Mouse (Mus musculus) lung, embryonic 14.5 days (tissue): ENCODE data around the gene Ubxn10. TPM values are rescaled to one million over a fixed set of nuclear protein-coding genes. Genes with fewer than 3 reads are reported as not detected.
A peak's percentile ranks its signal among the peaks of the same experiment; 100 is the strongest.

Experiments used
- ATAC-seq: fragments of 200-750 bp; cut with Nextera tagmentation; 2 replicates; pipeline ENCODE4 v1.8.0; 2017; ENCODE audit warnings: mild to moderate bottlenecking, moderate TSS enrichment, moderate library complexity; ENCODE audit not compliant: insufficient read depth
- DNase-seq: peaks from one replicate; pipeline ENCODE4 v3.0.0-alpha.2; 2015
- H3K27ac ChIP-seq: fragments of 300-500 bp; sonication (generic); 2 replicates; pipeline ENCODE4 v1.5.1; 2014; ENCODE audit warnings: low read depth, mild to moderate bottlenecking, moderate library complexity
- H3K27me3 ChIP-seq: fragments of 300-500 bp; sonication (generic); 2 replicates; pipeline ENCODE4 v1.6.1; 2014; ENCODE audit warnings: low read length, control low read depth; ENCODE audit not compliant: insufficient read depth
- H3K36me3 ChIP-seq: fragments of 300-500 bp; sonication (generic); 2 replicates; pipeline ENCODE4 v1.6.1; 2014; ENCODE audit warnings: control low read depth; ENCODE audit not compliant: insufficient read depth
- H3K4me1 ChIP-seq: fragments of 300-500 bp; sonication (generic); 2 replicates; pipeline ENCODE4 v1.6.1; 2014; ENCODE audit warnings: antibody characterized with exemption, control low read depth; ENCODE audit not compliant: insufficient read depth
- H3K4me2 ChIP-seq: fragments of 300-500 bp; sonication (generic); 2 replicates; pipeline ENCODE4 v1.6.1; 2014; ENCODE audit warnings: mild to moderate bottlenecking
- H3K4me3 ChIP-seq: fragments of 300-500 bp; sonication (generic); 2 replicates; pipeline ENCODE4 v1.5.1; 2014; ENCODE audit warnings: low read depth, low read length
- H3K9ac ChIP-seq: fragments of 300-500 bp; sonication (generic); 2 replicates; pipeline ENCODE4 v1.6.1; 2014
- H3K9me3 ChIP-seq: fragments of 300-500 bp; sonication (generic); 2 replicates; pipeline ENCODE4 v1.6.1; 2016; ENCODE audit warnings: low read depth, low read length, control low read depth
- CTCF ChIP-seq: IDR thresholded peaks from 2 replicates; pipeline ENCODE4 v1.5.1; 2016; ENCODE audit warnings: antibody characterized with exemption, low read depth
- WGBS: fragments of 180-500 bp; shearing (Covaris S2); extraction: QIAGEN DNeasy Blood & Tissue Kit; methylation state at CpG from one replicate; pipeline ENCODE4 v1.1.7; 2014; 5-methylcytosine and 5-hydroxymethylcytosine counted together
- polyA plus RNA-seq: library from polyadenylated mRNA; unstranded; fragments of >200 nt; fragmentation: Nextera tagmentation; extraction: Ambion mirVana; gene quantifications from 2 replicates; pipeline ENCODE4 v1.2.1, GENCODE M21; 2014

Gene Ubxn10
- polyA plus RNA-seq, 1 experiment from 2014 or later = 1.5 TPM

- Histone ChIP-seq H3K4me3 (no peak overlapping the region), H3K4me1 (no peaks in the 10 kb centered on the region), H3K27ac (no peak overlapping the region), H3K9ac (no peak overlapping the region), H3K9me3 (no peaks in the 10 kb centered on the region), H3K36me3 (no peaks in the 10 kb centered on the region), H3K27me3 (no peaks in the 10 kb centered on the region), H3K4me2 (no peak overlapping the region)
- TF ChIP-seq CTCF = peak; percentile 29; the same call in 1 of the 2 replicates
- ATAC-seq = no peak
- 94% methylated on average over 6 of the region's 6 CpGs for WGBS
- DNase-seq = no peak
These were observed 15.6 kb upstream of the Ubxn10 start for GRCm38 (mm10) chr4:138752603-138753002.

- no peaks in the 10 kb centered on the region for H3K27me3 ChIP-seq
- H3K36me3 ChIP-seq = no peaks in the 10 kb centered on the region
- no peak overlapping the region for H3K4me2 ChIP-seq
- H3K4me3 ChIP-seq = no peak overlapping the region
- H3K9ac ChIP-seq = no peak overlapping the region
- ATAC-seq (peak; percentile 24; the same call in 1 of the 2 replicates), DNase-seq (peak; percentile 76)
- no peaks in the 10 kb centered on the region for H3K9me3 ChIP-seq
- WGBS = 45% methylated on average over 8 of the region's 8 CpGs
- TF ChIP-seq CTCF = peak; percentile 84
- H3K27ac ChIP-seq = no peak overlapping the region
- no peaks in the 10 kb centered on the region for H3K4me1 ChIP-seq
These were observed 11.6 kb upstream of the Ubxn10 start for GRCm38 (mm10) chr4:138748369-138749072.

- WGBS = 60% methylated on average over 10 of the region's 10 CpGs
- H3K4me2 ChIP-seq = no peak overlapping the region
- DNase-seq (peak; percentile 5), ATAC-seq (0 out of 2 replicates have a peak, but pooled peaks have one; percentile 42)
- no peak overlapping the region for H3K9ac ChIP-seq
- no peaks in the 10 kb centered on the region for H3K9me3 ChIP-seq
- H3K4me1 ChIP-seq = no peaks in the 10 kb centered on the region
- H3K4me3 ChIP-seq = no peak overlapping the region
- H3K27me3 ChIP-seq = no peaks in the 10 kb centered on the region
- TF ChIP-seq CTCF = no peak
- H3K36me3 ChIP-seq = no peaks in the 10 kb centered on the region
- no peak overlapping the region for H3K27ac ChIP-seq
These were observed 10.9 kb upstream of the Ubxn10 start for GRCm38 (mm10) chr4:138747851-138748250.

DNA sequence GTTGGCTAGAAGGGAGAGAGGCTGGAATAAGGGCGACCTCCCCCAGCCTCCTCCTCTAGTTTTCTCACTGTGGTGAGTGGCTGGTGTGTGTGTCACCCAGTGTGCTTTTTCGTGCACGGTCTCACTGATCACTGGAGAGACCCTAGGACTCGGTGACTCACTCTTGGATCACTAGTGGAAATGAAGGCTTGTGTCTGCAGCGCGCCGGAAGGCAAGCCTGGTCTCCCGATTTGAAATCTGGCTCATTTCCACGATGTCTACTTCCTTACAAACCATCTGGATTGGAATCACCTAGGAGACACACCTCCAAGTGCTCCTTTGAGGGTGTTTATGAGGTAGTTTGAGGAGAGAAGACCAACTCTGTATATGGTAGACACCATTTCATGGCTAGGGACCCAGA, 9.9 kb upstream of the Ubxn10 start:
- Histone ChIP-seq H3K27ac (no peak overlapping the region), H3K9me3 (no peaks in the 10 kb centered on the region), H3K4me3 (no peak overlapping the region), H3K4me1 (no peaks in the 10 kb centered on the region), H3K4me2 (no peak overlapping the region), H3K27me3 (no peaks in the 10 kb centered on the region), H3K36me3 (no peaks in the 10 kb centered on the region), H3K9ac (no peak overlapping the region)
- no peak for DNase-seq
- ATAC-seq = no peak
- no peak for TF ChIP-seq CTCF
- 85% methylated on average over 9 of the region's 9 CpGs for WGBS

GRCm38 (mm10) chr4:138745884-138746283, 8.9 kb upstream of the Ubxn10 start:
- no peak for TF ChIP-seq CTCF
- ATAC-seq (no peak), DNase-seq (peak; percentile 56)
- 43% methylated on average over 4 of the region's 4 CpGs for WGBS
- Histone ChIP-seq H3K27me3 (no peaks in the 10 kb centered on the region), H3K4me2 (no peak overlapping the region), H3K9ac (no peak overlapping the region), H3K4me3 (no peak overlapping the region), H3K27ac (no peak overlapping the region), H3K4me1 (no peaks in the 10 kb centered on the region), H3K9me3 (no peaks in the 10 kb centered on the region), H3K36me3 (no peaks in the 10 kb centered on the region)

DNA sequence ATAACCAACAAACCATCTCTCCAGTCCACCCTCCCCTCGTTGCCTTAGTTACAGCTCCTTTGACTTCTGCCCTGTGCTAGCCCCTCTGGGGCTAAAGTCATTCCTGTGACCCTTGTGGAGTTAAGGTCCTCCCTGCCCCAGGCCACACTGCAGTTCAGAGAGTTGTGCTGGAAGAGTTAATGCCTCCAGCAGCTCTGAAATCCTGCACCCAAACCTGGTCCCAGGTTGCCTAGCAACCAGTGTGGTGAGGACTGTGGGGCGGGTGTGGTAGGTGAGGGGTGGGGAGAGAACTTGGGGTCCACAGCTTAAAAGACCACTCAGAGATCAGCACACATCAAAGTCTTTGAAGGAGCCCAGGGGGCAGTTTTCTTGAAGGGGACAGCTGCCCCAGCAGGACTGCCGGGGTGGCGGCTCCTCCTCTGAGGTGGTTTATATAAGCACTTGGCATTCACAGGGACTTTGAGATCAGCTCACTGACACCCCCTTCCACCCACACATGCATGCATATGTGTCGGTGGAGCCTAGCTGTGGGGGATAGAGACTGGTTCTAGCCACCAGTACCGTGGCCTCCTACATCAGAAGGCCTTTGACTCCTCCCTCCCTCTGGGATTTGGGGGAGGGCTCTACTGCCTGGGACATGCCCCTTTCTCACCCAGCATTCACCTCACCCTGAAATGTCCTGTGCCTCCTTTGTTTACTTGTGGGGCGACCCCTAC, 2.3 kb upstream of the Ubxn10 start:
- no peak overlapping the region for H3K4me3 ChIP-seq
- no peak overlapping the region for H3K27ac ChIP-seq
- 0 out of 2 replicates have a peak, but pooled peaks cover 3% of the 10 kb centered on the region for H3K4me1 ChIP-seq
- H3K27me3 ChIP-seq = no peaks in the 10 kb centered on the region
- 14% methylated on average over 7 of the region's 7 CpGs for WGBS
- no peaks in the 10 kb centered on the region for H3K9me3 ChIP-seq
- TF ChIP-seq CTCF = no peak
- no peaks in the 10 kb centered on the region for H3K36me3 ChIP-seq
- H3K4me2 ChIP-seq = no peak overlapping the region
- no peak overlapping the region for H3K9ac ChIP-seq
- peak; percentile 42 for DNase-seq
- peak; percentile 57; the same call in 1 of the 2 replicates for ATAC-seq

DNA sequence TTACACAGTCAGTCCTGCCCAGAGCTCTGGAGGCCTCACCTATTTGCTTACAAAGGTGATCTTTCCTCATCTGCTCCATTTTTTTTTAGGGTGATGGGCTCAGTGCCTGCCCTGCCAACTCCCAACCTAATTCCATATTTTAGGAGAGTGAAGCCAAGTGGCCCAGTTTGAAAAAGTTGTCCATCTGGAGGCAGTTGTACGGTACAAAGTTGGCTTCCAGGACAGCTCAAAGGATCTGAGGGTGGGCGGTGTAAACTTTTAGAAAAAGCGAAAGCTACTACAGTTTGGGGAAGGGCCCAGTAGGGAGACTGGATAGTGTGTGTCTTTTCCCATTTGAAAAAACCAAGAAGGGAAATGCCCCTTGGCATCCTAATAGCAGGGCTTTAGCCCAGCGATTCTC, 2.1 kb downstream of the Ubxn10 start:
- Histone ChIP-seq H3K9me3 (no peaks in the 10 kb centered on the region), H3K9ac (no peak overlapping the region), H3K4me1 (peaks cover 3% of the 10 kb centered on the region; the same call in 1 of the 2 replicates), H3K27me3 (no peaks in the 10 kb centered on the region), H3K4me2 (no peak overlapping the region), H3K27ac (no peak overlapping the region), H3K36me3 (no peaks in the 10 kb centered on the region), H3K4me3 (no peak overlapping the region)
- DNase-seq (no peak), ATAC-seq (no peak)
- TF ChIP-seq CTCF = no peak
- WGBS = 82% methylated on average over 4 of the region's 4 CpGs
